Mouse (Mus musculus): ENCODE measurements at regions not wholly inside any gene's neighbourhood (a gene's known extent, or its start where the extent isn't known, plus 50 kb on each side); places are given as distances from the start of the nearest gene placed in this dataset.

DNA sequence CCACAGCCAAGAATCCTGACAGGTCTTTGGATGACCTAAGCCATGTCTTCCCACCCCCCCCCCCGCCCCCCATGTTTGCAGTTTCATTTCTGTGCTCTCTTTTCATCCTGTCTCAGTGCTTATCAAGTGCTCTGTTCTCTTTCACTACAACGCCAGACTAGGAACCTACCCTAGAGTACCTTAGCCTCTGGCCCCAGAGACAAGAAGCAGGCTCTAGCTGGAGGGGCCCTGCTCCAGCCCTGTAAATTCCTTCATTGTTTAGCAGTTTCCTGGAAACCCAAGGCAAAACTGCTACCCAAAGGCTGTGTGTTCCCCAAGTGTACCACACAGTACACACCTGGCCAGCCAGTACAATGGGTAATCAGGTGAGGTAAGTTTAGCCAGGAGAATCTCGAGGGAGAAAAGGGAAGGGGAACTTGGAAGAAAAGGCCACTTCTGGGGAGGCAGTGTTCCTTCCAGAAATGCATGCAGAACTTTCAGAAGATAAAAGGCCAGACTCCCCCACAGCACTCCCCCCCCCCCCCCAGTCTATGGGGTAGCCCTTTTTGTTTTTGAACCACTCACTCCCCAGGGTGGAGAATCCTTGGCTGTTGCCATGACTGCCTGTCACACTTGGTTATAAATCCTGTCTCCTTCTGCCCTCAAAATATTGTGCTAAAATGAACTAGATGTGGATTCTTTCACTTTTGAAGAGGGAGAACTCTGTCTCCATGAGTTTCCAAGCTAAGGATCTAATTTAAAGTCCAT is 419.1 kb downstream of the Efnb2 start:
- no peak for TF ChIP-seq CTCF (IDR thresholded peaks at IDR 0.05; ENCODE audit: control insufficient read depth, insufficient read depth, insufficient read length)
- no peak for TF ChIP-seq MYOG (IDR thresholded peaks at IDR 0.05; ENCODE audit: control insufficient read depth, extremely low read depth, insufficient read length)
- no peak for TF ChIP-seq MAX (IDR thresholded peaks at IDR 0.05)
- no peak for TF ChIP-seq FOSL1 (IDR thresholded peaks at IDR 0.05; ENCODE audit: insufficient read depth, low read length, poor library complexity, severe bottlenecking)

All from C2C12 (cell line).